8 mouse cellular contexts compared by ENCODE assay signal in genomic region chr5:105792331-105792801, GRCm38 (mm10).
DNase-seq lines count a peak whose midpoint lies in the region; ATAC-seq and TF ChIP-seq lines count a peak whose summit lies in the region.

No protein-coding gene starts in this region.

- H3K4me3 ChIP-seq in left cerebral cortex, adult 2 months, result peak overlapping the region; percentile 14; the same call in 1 of the 2 replicates
- H3K4me3 ChIP-seq in forebrain, embryonic 14.5 days (ENCODE audit: low read depth, low read length), result no peak overlapping the region
- peak overlapping the region; percentile 32 for H3K4me3 ChIP-seq in intestine, postnatal 0 days (ENCODE audit: low read depth, low read length)
- H3K4me3 ChIP-seq in lung, embryonic 15.5 days, result peak overlapping the region; percentile 4

- peak overlapping the region; percentile 17; the same call in 1 of the 2 replicates for H3K4me2 ChIP-seq in forebrain, embryonic 14.5 days (ENCODE audit: low read length)
- peak overlapping the region; percentile 71 for H3K4me2 ChIP-seq in intestine, postnatal 0 days (replicated peaks; ENCODE audit: low read depth)
- peak overlapping the region; percentile 47 for H3K4me2 ChIP-seq in lung, embryonic 15.5 days

- H3K4me1 ChIP-seq in forebrain, embryonic 14.5 days (ENCODE audit: control insufficient read depth, insufficient read depth, low read length), result peaks cover 20% of the 10 kb centered on the region
- H3K4me1 ChIP-seq in intestine, postnatal 0 days (replicated peaks; ENCODE audit: control insufficient read depth, insufficient read depth, low read length), result peaks cover 8% of the 10 kb centered on the region
- peaks cover 55% of the 10 kb centered on the region for H3K4me1 ChIP-seq in lung, embryonic 15.5 days

- intact Hi-C loops in left cerebral cortex, adult 2 months (cut with DNase I), result no loop called here
- intact Hi-C loops in left cerebral cortex, postnatal 36 days (cut with DNase I), result no loop called here

- 30% methylated on average over 8 of the region's 8 CpGs for WGBS in forebrain, embryonic 14.5 days
- 5% methylated on average over 8 of the region's 8 CpGs for WGBS in intestine, postnatal 0 days
- WGBS in lung, embryonic 15.5 days, result 4% methylated on average over 8 of the region's 8 CpGs

- no peaks in the 10 kb centered on the region for H3K36me3 ChIP-seq in forebrain, embryonic 14.5 days (ENCODE audit: control insufficient read depth, insufficient read depth, low read length)
- H3K36me3 ChIP-seq in intestine, postnatal 0 days (ENCODE audit: control insufficient read depth, insufficient read depth), result no peaks in the 10 kb centered on the region
- no peaks in the 10 kb centered on the region for H3K36me3 ChIP-seq in lung, embryonic 15.5 days

- peak; percentile 47; the same call in 1 of the 2 replicates for ATAC-seq in forebrain, embryonic 14.5 days
- peak; percentile 93 for ATAC-seq in intestine, postnatal 0 days
- ATAC-seq in lung, embryonic 15.5 days (ENCODE audit: borderline replicate concordance, extremely low read depth, low FRiP score, low TSS enrichment), result peak; percentile 58
- no peak for ATAC-seq in megakaryocyte, adult 5-6 weeks (ENCODE audit: poor library complexity, severe bottlenecking)

- H3K27me3 ChIP-seq in forebrain, embryonic 14.5 days (replicated peaks; ENCODE audit: control insufficient read depth, insufficient read depth, low read length), result no peaks in the 10 kb centered on the region
- H3K27me3 ChIP-seq in intestine, postnatal 0 days (replicated peaks; ENCODE audit: control insufficient read depth, insufficient read depth, low read length), result no peaks in the 10 kb centered on the region
- H3K27me3 ChIP-seq in lung, embryonic 15.5 days, result no peaks in the 10 kb centered on the region

- no peak for TF ChIP-seq CTCF in left cerebral cortex, adult 2 months (IDR thresholded peaks at IDR 0.05)
- no peak for TF ChIP-seq CTCF in intestine, postnatal 0 days (IDR thresholded peaks at IDR 0.05; ENCODE audit: low read depth)

- DNase-seq in left cerebral cortex, adult 2 months (ENCODE audit: extremely low spot score in 1 of 2, low spot score in 2 of 2), result no peak
- DNase-seq in left cerebral cortex, postnatal 36 days (ENCODE audit: low spot score in 2 of 2), result no peak
- DNase-seq in forebrain, embryonic 14.5 days (ENCODE audit: low spot score), result peak; percentile 25
- DNase-seq in yolk sac, embryonic 10.5 days (ENCODE audit: low spot score), result peak; percentile 70
- no peak for DNase-seq in thymus, postnatal 0 days (ENCODE audit: low spot score)

- peak overlapping the region; percentile 13; the same call in 1 of the 2 replicates for H3K9ac ChIP-seq in forebrain, embryonic 14.5 days (ENCODE audit: low read length)
- peak overlapping the region; percentile 43 for H3K9ac ChIP-seq in intestine, postnatal 0 days (ENCODE audit: low read depth, low read length)
- H3K9ac ChIP-seq in lung, embryonic 15.5 days, result peak overlapping the region; percentile 30; the same call in 1 of the 2 replicates

- no peaks in the 10 kb centered on the region for H3K9me3 ChIP-seq in forebrain, embryonic 14.5 days (replicated peaks; ENCODE audit: control insufficient read depth, low read length)
- no peaks in the 10 kb centered on the region for H3K9me3 ChIP-seq in intestine, postnatal 0 days (ENCODE audit: control insufficient read depth)
- H3K9me3 ChIP-seq in lung, embryonic 15.5 days, result no peaks in the 10 kb centered on the region

- H3K27ac ChIP-seq in left cerebral cortex, adult 2 months, result no peak overlapping the region; the same call in 1 of the 2 replicates
- H3K27ac ChIP-seq in forebrain, embryonic 14.5 days (ENCODE audit: low read depth, low read length), result no peak overlapping the region
- peak overlapping the region; percentile 77 for H3K27ac ChIP-seq in intestine, postnatal 0 days (ENCODE audit: low read depth, low read length)
- H3K27ac ChIP-seq in lung, embryonic 15.5 days, result peak overlapping the region; percentile 79

Comparison
In these comparisons a context has a peak if more than half of its experiments do, and no peak if none do; other contexts are left out.
1. DNase-seq: peak in forebrain, embryonic 14.5 days (single experiment) and yolk sac, embryonic 10.5 days (single experiment); none in left cerebral cortex, adult 2 months (0 of 2), left cerebral cortex, postnatal 36 days (0 of 2) and thymus, postnatal 0 days (single experiment).
2. H3K27ac ChIP-seq: peak in intestine, postnatal 0 days (single experiment) and lung, embryonic 15.5 days (single experiment); none in left cerebral cortex, adult 2 months (single experiment) and forebrain, embryonic 14.5 days (single experiment).
3. H3K4me2 ChIP-seq: peak in every context shown above with its lines; median percentile 71 in intestine, postnatal 0 days; 47 in lung, embryonic 15.5 days; 17 in forebrain, embryonic 14.5 days.
4. Peak in every context shown above with its lines, with median percentiles within 50 percentile points of each other: H3K9ac ChIP-seq.